Mouse (Mus musculus) testis, adult 2 months (tissue): ENCODE measurements around the gene Fxyd1. TPM values are rescaled to one million over a fixed set of nuclear protein-coding genes. Genes with fewer than 3 reads are reported as not detected.

ENCODE experiments used
- H3K27ac ChIP-seq: fragments of 200-500 bp; 2 replicates; pipeline ENCODE4 v1.5.1; 2012; ENCODE audit warnings: low read depth, low read length; ENCODE audit not compliant: control insufficient read depth, insufficient read depth
- H3K27me3 ChIP-seq: fragments of 200-500 bp; 2 replicates; pipeline ENCODE4 v1.6.1; 2012; ENCODE audit warnings: mild to moderate bottlenecking, low read length, moderate library complexity; ENCODE audit not compliant: control insufficient read depth, insufficient read depth
- H3K36me3 ChIP-seq: fragments of 200-500 bp; 2 replicates; pipeline ENCODE4 v1.6.1; 2012; ENCODE audit warnings: mild to moderate bottlenecking, low read length; ENCODE audit not compliant: control insufficient read depth, insufficient read depth
- H3K4me1 ChIP-seq: fragments of 200-500 bp; 2 replicates; pipeline ENCODE4 v1.6.1; 2012; ENCODE audit warnings: low read length; ENCODE audit not compliant: control insufficient read depth, insufficient read depth
- H3K4me3 ChIP-seq: fragments of 200-500 bp; 2 replicates; pipeline ENCODE4 v1.5.1; 2012; ENCODE audit warnings: low read depth, mild to moderate bottlenecking, low read length, moderate library complexity, mixed read lengths; ENCODE audit not compliant: control insufficient read depth
- CTCF ChIP-seq: fragments of 200-500 bp; IDR thresholded peaks from 2 replicates; pipeline ENCODE4 v1.5.1; 2012; ENCODE audit warnings: low read depth, mild to moderate bottlenecking, inconsistent platforms, low read length, moderate library complexity; ENCODE audit not compliant: control insufficient read depth, insufficient read depth, insufficient replicate concordance
- POLR2A ChIP-seq: fragments of 200-500 bp; IDR thresholded peaks from 2 replicates; pipeline ENCODE4 v1.6.1; 2012; ENCODE audit warnings: low read depth, mild to moderate bottlenecking, inconsistent platforms, low read length, moderate library complexity; ENCODE audit not compliant: control insufficient read depth
- polyA plus RNA-seq: library from polyadenylated mRNA; depleted of rRNA; stranded (reverse); fragments of >200 nt; gene quantifications from 2 replicates; pipeline ENCODE4 v1.2.3, GENCODE M21; 2012

Fxyd1 gene
- polyA plus RNA-seq, 1 experiment, result 94.7 TPM

DNA sequence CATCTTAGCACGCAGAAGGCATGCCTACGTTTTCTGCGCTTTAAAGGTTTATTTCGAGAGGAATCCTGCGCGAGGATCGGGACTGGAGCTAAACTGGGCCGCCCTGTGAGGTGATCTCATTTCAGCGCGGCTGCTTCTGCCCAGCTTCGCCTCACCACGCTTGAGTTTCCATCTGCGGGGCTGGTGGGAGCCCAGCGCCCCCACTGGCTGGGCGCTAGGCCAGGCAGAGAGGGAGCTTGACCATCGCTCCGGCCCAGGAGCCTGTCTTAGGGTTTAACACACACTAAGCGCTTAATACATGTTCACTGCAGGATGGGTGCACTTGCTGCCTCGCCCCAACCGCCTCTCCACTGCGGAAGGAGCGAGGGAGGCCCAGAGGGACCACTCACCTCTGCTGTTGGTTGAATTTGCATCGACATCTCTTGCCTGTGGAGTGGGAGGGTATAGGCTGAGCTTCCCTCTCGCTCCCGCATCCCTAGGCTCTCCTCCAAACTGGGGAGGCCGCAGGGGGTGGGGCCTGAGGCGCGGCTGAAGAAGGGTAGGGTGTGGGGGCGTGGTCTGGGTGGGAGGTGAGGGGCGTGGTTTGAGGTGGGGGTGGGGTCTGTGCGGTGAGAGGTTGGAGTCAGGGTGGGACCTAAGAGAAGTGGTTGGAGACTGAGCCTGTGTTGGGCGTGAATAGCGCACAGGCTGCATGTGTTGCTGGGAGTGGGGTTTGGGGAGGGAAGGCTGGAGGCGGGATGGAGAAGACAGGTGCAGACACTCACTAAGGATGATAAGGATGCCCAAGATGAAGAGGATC is 4.2 kb downstream of the Fxyd1 start:
- TF ChIP-seq POLR2A (no peak), CTCF (no peak)
- Histone ChIP-seq H3K4me3 (peak overlapping the region; percentile 25), H3K4me1 (peaks cover 9% of the 10 kb centered on the region), H3K27me3 (no peaks in the 10 kb centered on the region; the same call in 1 of the 2 replicates), H3K36me3 (no peaks in the 10 kb centered on the region), H3K27ac (no peak overlapping the region)

DNA sequence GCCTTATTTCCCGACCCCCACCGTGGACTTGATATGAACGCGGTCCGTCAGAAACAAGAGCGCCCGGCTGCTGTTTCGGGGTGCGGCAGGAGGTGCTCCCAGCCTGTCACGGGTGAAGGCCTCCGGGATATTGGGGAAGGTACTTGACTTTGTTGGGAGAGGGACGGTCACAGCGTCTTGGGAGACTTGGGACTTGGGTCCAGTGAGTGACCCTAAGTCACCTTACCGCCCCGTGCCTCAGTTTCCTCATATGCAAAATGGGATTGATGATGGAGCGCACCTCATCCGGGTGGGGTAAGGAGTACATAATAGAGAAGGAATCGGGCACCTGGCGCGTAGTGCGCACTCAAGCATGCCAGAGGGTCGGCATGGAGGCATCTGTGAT is 4.8 kb downstream of the Fxyd1 start:
- Histone ChIP-seq H3K36me3 (no peaks in the 10 kb centered on the region), H3K4me3 (no peak overlapping the region; the same call in 1 of the 2 replicates), H3K4me1 (peaks cover 9% of the 10 kb centered on the region), H3K27ac (no peak overlapping the region), H3K27me3 (no peaks in the 10 kb centered on the region; the same call in 1 of the 2 replicates)
- no peak for TF ChIP-seq CTCF
- no peak for TF ChIP-seq POLR2A

DNA sequence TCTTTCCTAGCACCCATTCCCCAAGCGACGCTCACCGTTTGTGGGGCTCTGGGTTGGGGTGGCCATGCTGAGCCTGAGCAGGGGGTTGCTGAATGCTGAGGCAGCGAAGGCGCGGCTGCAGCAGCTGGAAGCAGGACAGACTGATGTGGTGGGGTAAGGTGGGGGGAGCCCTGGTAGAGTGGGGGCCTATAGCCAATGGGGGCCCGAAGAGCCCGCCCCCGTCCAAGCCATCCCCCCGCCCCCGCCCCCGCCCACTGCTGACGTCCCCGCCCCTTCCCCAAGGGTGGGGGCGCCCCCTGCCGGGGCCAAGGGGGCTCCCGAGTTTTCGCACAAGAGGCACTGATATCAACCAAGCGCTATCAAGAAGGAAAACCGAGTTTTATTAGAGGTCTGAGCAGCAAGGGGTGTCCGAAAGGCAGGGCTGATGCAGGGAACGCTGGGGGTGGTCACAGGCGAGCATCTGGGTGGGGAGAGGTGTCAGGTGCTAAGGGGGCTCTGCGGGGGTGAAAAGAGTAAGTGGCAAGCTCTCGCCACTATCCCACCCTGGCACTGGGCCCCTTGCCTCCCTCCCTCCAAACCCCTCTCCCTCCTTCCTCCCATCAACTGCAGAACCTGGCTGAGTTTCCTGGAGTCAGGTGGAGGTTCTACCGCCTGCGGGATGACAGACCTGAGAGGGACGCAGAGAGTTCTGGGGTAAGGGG is 5.5 kb downstream of the Fxyd1 start, which contains the start of gene Fxyd7:
TSS of gene Fxyd7 (minus strand) at position 147 of the 701 bp plus-strand sequence.
- TF ChIP-seq CTCF (no peak), POLR2A (no peak)
- Histone ChIP-seq H3K27me3 (no peaks in the 10 kb centered on the region; the same call in 1 of the 2 replicates), H3K27ac (no peak within 1 kb of the TSS), H3K4me3 (no peak within 1 kb of the TSS), H3K36me3 (no peaks in the 10 kb centered on the region), H3K4me1 (peaks cover 9% of the 10 kb centered on the region)

DNA sequence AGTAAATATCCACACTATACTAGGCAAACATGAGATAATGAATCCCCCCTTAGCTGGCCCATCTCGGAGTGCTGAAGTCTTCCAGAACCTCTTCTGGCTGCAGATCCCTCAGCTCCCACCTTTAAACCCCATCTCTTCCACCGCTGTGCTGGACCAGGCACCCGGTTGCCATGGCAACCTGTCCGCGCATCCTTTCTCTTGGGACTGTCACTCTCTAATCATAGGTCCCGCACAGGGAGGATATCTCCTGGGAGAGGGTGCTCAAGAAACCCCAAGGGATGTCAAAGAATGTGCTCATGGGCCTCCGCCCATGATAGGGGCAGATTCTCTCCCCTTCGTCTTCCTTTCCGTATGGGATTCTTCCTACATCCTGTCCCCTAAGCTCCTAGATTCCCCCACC is 6.1 kb downstream of the Fxyd1 start:
- H3K4me1 ChIP-seq, result peaks cover 9% of the 10 kb centered on the region
- TF ChIP-seq POLR2A (no peak), CTCF (no peak)
- H3K36me3 ChIP-seq, result no peaks in the 10 kb centered on the region
- no peak overlapping the region for H3K4me3 ChIP-seq
- no peak overlapping the region for H3K27ac ChIP-seq
- no peaks in the 10 kb centered on the region; the same call in 1 of the 2 replicates for H3K27me3 ChIP-seq

DNA sequence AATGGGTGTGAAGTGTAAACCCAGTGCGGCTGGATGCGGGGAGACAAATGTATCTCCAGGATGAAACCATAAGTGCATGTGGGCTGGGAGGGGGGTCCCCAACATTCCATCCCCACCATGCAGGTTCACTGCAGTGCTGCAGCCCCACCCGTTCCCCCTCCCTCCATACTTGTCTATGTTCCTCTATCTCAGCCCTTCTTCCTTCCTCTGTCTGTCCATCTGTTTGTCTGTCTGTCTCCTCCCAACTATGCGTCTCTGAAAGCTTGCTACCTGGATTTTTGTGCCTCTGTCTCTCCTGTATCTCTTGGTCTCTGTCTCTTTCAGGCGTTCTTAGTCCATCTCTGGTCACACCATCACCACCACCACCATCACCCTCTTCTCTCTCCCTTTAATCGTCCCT is 6.5 kb downstream of the Fxyd1 start:
- H3K4me3 ChIP-seq, result no peak overlapping the region
- no peaks in the 10 kb centered on the region for H3K36me3 ChIP-seq
- H3K27me3 ChIP-seq, result no peaks in the 10 kb centered on the region; the same call in 1 of the 2 replicates
- no peak overlapping the region for H3K27ac ChIP-seq
- H3K4me1 ChIP-seq, result peaks cover 9% of the 10 kb centered on the region
- no peak for TF ChIP-seq CTCF
- no peak for TF ChIP-seq POLR2A

DNA sequence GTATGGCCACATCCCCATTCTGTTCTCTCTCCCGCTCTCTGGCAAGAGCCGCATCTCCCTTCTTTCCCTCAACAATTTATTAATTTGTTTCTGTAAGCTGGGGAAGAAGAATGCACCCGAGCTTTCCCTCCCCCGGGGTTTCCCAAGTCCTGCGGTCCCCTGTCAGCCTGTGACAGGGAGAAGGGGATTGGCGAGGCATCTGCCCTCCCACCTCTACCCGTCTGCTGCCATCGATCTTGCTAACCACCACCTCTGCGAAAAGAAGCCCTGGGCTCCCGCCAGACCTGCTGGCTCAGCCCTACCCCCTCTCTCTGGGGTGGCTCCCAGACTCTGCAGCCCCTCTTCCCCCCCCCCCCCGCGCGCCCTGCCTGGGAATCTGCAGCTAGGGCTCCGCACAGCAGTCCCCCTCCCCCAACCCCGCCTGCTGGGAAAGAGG is 7.1 kb downstream of the Fxyd1 start:
- Histone ChIP-seq H3K4me1 (peaks cover 9% of the 10 kb centered on the region), H3K27ac (no peak overlapping the region)
- TF ChIP-seq CTCF (no peak), POLR2A (no peak)

More for the DNA sequence above, 7.1 kb downstream of the Fxyd1 start:
- no peaks in the 10 kb centered on the region; the same call in 1 of the 2 replicates for H3K27me3 ChIP-seq
- H3K4me3 ChIP-seq, result no peak overlapping the region
- H3K36me3 ChIP-seq, result no peaks in the 10 kb centered on the region
